Mouse (Mus musculus) heart, postnatal 4 days (tissue): Measurements from ENCODE around the gene Cypt3. TPM values are rescaled to one million over a fixed set of nuclear protein-coding genes. Genes with fewer than 3 reads are reported as not detected.

Experiments
- DNase-seq: peaks from one replicate; pipeline ENCODE4 v3.0.0; 2021
- total RNA-seq, 2 experiments: library from RNA; stranded (reverse); gene quantifications; 2 replicates each; pipeline ENCODE4 v1.2.3; 2021

Cypt3 gene
- not detected for total RNA-seq

DNA sequence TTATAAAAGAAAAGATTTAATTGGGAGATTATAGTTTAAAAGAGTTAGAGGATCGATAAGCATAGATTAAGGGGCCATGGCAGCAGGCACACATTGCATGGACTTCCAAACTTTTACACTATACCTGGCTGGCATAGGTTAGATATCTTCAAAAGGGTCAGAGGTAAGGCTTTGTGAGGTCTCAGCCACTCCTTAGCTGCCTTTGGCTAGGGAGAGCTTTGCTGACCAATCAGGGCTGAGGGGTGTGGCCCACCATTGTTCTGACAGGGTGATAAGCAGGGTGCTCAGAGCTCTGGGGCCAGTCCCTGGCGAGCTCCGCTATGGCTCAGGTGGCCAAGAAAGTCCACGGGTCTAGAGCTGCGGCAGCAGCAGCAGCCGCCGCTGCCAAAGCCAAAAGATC lies at the start of gene Cypt3:
Cypt3 (plus strand) TSS at position 301 of the 400 bp plus-strand sequence.
- no peak for DNase-seq

DNA sequence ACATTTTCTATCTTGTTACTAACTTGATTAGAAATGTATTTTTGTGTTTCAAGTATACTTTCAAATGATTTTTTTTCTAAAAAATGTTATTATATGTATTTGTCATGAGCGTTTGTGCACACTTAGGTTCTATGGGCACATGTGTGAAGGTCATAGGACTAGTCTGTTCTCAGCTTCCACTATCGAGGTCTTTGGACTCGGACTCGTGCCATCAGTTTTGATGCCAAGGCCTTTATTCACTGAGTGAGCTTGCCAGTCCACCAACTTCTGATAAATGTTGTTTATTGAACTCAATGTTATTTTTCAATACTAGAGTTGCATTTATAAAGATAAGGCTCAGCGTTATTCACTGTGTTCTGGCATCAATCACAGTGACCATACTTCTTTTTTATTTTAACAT lies 42.9 kb upstream of the Cypt3 start:
- DNase-seq, result no peak

DNA sequence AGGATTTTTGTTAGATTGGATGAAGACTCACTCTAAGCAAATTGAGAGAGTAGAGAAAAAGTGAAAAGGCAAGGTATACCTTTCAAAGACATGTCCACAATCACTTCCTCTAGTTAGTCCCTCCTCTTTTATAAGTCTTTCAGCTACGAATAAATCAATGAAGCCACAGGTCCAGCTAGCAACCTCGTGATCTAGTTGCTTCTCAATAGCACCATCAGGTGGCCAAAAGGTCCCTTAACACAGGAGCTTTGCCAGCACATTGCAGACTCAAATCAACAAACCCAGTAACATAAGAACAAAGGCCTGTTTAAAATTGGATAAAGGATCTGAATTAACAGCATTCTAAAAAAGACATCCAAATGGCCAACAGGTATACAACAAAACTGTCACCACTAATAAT lies 30.0 kb upstream of the Cypt3 start:
- peak; percentile 5 for DNase-seq

DNA sequence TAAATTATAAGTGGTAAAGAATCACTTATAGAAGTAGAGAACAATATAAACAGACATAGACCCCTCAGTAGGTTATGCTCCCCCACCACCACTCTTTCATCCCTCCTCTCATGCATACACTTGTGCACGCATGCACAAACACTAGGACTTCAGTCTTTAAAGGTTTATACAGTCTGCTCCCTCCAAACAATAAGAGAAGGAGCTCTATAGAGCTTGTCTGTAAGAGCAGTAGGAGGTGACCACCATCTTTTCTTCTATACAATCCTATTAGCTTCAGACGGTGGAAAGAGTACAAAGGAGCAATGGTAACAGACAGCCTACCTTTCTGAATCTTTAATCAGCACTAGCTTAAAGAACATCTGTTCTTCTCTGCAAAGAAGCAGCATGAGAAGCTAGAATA lies 1.8 kb upstream of the Cypt3 start:
- DNase-seq, result no peak

DNA sequence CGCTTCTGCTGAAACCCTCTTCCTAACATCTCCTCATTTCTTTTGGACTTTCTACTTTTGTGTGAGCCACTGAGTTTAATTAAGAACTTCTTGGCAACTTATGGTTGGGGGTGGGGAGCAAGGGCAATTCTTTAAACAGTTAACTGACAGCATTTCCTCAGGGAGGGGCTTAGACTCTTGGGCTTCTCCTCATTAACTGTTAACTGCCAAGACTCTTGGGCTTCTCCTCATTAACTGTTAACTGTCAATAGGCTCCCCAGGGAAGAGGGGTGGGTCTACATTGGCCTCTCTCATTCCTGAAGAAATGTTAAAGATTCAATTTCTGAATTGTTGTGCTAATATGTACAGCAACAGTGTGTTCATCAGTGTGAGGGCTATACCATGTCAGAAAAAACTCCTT lies 6.3 kb downstream of the Cypt3 start:
- no peak for DNase-seq

DNA sequence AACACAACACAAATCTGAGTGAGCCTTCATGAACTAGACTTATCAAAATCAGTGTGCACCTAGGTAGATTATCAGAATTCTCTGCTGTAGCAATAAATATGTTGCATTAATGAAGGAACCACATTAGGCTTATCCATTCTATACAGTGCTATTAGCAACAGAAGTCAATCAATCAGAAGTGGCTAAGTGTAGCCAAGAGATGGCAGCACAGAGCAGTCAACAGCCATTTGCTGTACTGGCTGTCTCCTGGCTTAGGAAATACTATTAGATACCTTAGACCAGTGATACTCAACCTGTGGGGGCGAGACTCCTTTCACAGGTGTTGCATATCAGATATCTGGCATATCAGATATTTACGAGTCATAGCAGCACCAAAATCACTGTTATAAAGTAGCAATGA lies 41.2 kb downstream of the Cypt3 start:
- DNase-seq, result no peak

Other genes with a start within 250 kb of the Cypt3 start
- 10 to 100 TPM; 38.0 to 39.2 TPM for gene Ubqln2, start 60.4 kb upstream of the Cypt3 start, total RNA-seq
- gene Kctd12b, start 137.8 kb downstream of the Cypt3 start, total RNA-seq, result 10 to 100 TPM; 15.2 to 17.4 TPM
- 10 to 100 TPM; 29.8 to 41.9 TPM for gene Nbdy, start 165.0 kb downstream of the Cypt3 start, total RNA-seq